Mouse (Mus musculus) urinary bladder, postnatal 10 days (tissue): ENCODE measurements around the gene Gse1.

Experiments
- DNase-seq: peaks from one replicate; pipeline ENCODE4 v3.0.0; 2022; ENCODE audit warnings: low spot score

The Gse1 gene

GRCm38 (mm10) chr8:120559654-120560053 lies 331.4 kb downstream of the Gse1 start:
- no peak for DNase-seq

GRCm38 (mm10) chr8:120560535-120560934 lies 332.3 kb downstream of the Gse1 start:
- DNase-seq, result no peak

GRCm38 (mm10) chr8:120561539-120562435 lies 333.5 kb downstream of the Gse1 start:
- no peak for DNase-seq

GRCm38 (mm10) chr8:120562680-120563347 lies 334.6 kb downstream of the Gse1 start:
- no peak for DNase-seq

- no peak for DNase-seq
Observed at GRCm38 (mm10) chr8:120563348-120563724, 335.1 kb downstream of the Gse1 start.

- no peak for DNase-seq
Observed at GRCm38 (mm10) chr8:120563851-120564837, 335.9 kb downstream of the Gse1 start.

- no peak for DNase-seq
Observed at GRCm38 (mm10) chr8:120565151-120565711, 337.0 kb downstream of the Gse1 start.

- DNase-seq, result no peak
Observed at GRCm38 (mm10) chr8:120566681-120567080, 338.4 kb downstream of the Gse1 start.

GRCm38 (mm10) chr8:120567731-120568130 lies 339.5 kb downstream of the Gse1 start:
- DNase-seq, result no peak

- no peak for DNase-seq
Observed at GRCm38 (mm10) chr8:120568164-120568798, 340.0 kb downstream of the Gse1 start.

- no peak for DNase-seq
Observed at GRCm38 (mm10) chr8:120569123-120569522, 340.9 kb downstream of the Gse1 start.

- no peak for DNase-seq
Observed at GRCm38 (mm10) chr8:120569939-120570715, 341.9 kb downstream of the Gse1 start.

- DNase-seq, result no peak
Observed at GRCm38 (mm10) chr8:120571561-120571960, 343.3 kb downstream of the Gse1 start.

GRCm38 (mm10) chr8:120572534-120572933 lies 344.3 kb downstream of the Gse1 start:
- no peak for DNase-seq

- no peak for DNase-seq
Observed at GRCm38 (mm10) chr8:120573866-120574265, 345.6 kb downstream of the Gse1 start.

- no peak for DNase-seq
Observed at GRCm38 (mm10) chr8:120574941-120575340, 346.7 kb downstream of the Gse1 start.

GRCm38 (mm10) chr8:120575801-120576200 lies 347.5 kb downstream of the Gse1 start:
- no peak for DNase-seq

GRCm38 (mm10) chr8:120577821-120578220 lies 349.6 kb downstream of the Gse1 start:
- DNase-seq, result no peak

- no peak for DNase-seq
Observed at GRCm38 (mm10) chr8:120580336-120581000, 352.2 kb downstream of the Gse1 start.

- DNase-seq, result no peak
Observed at GRCm38 (mm10) chr8:120581329-120581728, 353.1 kb downstream of the Gse1 start.
